Mouse (Mus musculus): ENCODE measurements around the gene Sh2d2a.
"Not testable (repeated sequence)": the region's sequence is repeated elsewhere in the genome, so short reads cannot be mapped to it uniquely, and the experiment has no call there.

The Sh2d2a gene

DNA sequence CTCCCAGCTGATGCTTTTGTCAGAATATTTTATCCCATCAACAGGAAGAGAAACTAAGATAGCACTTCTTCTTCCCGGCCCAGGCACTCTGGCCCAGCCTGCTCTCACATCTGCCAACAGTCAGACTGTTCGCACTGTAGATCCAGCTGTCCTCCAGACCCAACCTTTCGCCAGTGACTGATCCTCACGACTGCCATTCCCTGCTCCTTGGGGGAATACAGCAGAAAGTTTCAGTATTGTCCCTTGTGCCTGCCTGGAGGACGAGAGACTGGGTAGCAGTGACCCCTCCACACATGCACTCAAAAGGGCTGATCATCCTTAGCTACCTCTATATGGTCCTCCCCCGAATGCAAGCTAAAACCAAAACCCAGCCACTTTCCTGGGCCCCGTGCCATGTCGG, 9.4 kb downstream of the Sh2d2a start:
- DNase-seq (ENCODE audit: low spot score), result no peak

DNA sequence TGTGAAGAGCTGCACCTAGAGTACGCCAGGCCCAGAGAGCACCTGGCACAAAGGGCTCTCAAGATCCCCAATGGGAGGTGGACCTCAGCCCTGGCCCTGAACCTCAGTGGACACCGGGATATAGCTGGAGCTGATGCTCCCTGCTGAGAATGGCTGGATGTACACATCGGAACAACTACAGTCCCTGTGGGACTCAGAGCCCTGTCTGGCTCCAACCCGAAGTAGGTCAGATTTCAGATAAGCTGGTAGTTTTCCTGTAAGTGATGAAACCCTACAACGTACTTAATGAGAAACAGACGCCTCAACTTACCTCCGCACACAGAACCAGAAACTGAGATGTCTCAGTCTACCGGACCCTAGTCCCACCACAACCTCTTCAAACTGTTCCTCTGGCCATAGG, 11.1 kb downstream of the Sh2d2a start:
- DNase-seq (ENCODE audit: low spot score), result no peak

- DNase-seq (ENCODE audit: low spot score), result peak; percentile 85
These were observed 13.3 kb downstream of the Sh2d2a start for GRCm38 (mm10) chr3:87859813-87860212.

GRCm38 (mm10) chr3:87864111-87864510, 17.6 kb downstream of the Sh2d2a start:
- not testable (repeated sequence) for DNase-seq (ENCODE audit: low spot score)

GRCm38 (mm10) chr3:87877730-87878129, 31.2 kb downstream of the Sh2d2a start:
- DNase-seq (ENCODE audit: low spot score), result no peak

DNA sequence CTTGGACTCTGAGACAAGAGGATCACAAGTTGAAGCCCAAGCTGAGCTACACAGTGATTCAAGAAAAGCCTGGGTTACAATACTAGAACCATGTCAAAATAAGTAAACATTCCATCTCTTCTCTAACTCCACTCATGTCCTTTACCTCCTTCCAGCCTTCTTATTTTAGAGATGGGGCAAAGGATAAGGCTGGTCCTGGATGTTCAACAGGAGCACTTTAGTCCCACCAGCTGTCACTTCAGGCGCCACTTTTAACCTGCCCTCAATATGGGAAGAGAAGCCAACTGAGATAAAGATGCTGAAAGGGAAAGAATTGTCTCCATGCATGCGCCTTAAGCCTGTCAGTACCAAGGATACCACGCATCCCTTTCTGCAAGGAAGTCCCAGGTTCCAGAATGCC, 37.7 kb downstream of the Sh2d2a start:
- DNase-seq (ENCODE audit: low spot score), result no peak

- DNase-seq (ENCODE audit: low spot score), result peak; percentile 41
These were observed 38.2 kb downstream of the Sh2d2a start for GRCm38 (mm10) chr3:87884708-87885251.

DNA sequence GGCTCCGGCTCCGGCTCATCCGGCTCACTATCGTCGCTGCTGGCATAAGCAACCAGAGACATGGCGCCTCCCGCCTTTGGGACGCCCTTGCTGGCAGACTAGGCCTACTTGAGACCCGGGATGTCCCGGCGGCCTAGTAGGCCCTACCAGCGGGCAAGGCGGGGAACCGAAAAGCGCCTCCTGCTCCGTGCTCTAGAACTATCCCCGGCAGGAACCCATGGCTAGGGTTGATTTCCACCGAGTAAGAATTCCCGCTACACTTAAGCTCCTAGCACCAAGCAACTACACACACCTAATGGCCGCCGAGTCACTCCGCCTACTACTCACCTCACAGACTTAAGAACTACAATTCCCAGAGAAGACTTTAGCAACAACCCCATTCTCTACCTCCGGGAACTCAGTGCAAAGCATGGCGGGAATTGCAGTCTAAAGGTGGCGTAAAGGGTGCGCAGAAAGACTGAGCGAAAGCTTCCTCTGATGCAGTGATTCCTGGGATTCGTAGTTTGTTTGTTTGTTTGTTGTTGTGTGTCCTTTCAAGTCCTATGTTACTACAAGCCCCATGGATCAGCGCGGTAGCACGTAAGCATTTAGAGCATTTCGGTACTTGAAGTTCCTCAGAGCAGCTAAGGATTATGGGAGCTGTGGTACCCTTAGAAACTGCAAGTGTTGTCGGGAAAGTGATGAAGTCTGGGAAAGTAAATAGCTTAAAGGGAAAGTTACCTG, 38.9 kb downstream of the Sh2d2a start, which contains the start of gene Prcc:
Gene Prcc (minus strand): TSS at position 328 of the 723 bp plus-strand sequence.
- DNase-seq (ENCODE audit: low spot score), result peak; percentile 97

DNA sequence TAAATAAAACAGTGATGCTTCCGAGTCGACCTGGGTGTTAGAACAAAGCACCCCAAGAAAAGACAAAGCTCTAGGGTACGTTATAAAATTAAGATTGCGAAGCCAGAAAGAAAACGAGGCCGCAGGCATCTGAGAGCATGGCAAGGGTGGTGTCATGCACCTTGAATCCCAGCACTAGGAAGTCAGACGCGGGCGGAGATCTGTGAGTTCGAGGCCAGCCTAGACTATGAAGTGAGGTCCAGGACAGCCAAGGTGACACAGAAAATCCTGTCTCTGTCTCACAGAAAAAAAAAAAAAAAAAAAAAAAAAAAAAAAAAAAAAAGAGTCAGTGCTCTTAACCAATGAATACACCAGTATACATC, 39.4 kb downstream of the Sh2d2a start:
- DNase-seq (ENCODE audit: low spot score), result no peak

GRCm38 (mm10) chr3:87886416-87886815, 39.9 kb downstream of the Sh2d2a start:
- DNase-seq (ENCODE audit: low spot score), result no peak

DNA sequence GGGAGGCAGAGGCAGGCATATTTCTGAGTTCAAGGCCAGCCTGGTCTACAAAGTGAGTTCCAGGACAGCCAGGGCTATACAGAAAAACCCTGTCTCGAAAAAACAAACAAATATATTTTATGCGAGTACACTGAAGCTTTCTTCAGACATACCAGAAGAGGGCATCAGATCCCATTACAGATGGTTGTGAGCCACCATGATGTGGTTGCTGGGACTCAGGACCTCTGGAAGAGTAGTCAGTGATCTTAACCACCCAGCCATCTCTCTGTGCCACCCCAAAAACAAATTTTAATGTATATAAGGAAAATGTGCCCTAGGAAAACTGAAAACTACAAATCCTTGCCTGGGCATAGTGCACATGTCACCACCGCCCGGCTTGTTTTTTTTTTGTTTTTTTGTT, 40.8 kb downstream of the Sh2d2a start:
- not testable (repeated sequence) for DNase-seq (ENCODE audit: low spot score)

GRCm38 (mm10) chr3:87891481-87891880, 44.9 kb downstream of the Sh2d2a start:
- no peak for DNase-seq (ENCODE audit: low spot score)

- DNase-seq (ENCODE audit: low spot score), result no peak
These were observed 46.9 kb downstream of the Sh2d2a start for GRCm38 (mm10) chr3:87893367-87893905.

DNA sequence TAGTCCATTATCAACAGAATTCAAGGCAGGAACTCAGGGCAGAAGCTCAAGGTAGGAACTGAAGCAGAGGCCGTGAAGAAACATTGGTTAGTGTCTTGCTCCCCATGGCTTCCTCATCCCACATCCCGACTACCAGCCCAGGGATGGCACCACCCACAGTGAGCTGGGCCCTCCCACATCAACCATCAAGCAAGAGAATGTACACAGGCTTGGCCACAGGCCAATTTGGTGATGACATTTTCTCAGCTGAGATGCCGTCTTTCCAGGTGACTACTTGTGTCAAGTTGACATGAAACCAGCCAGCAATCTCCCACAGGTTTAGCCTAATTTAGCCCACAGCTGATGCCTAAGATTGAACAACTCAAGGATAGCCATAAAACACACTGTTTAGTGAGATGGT, 52.7 kb downstream of the Sh2d2a start:
- no peak for DNase-seq (ENCODE audit: low spot score)

DNA sequence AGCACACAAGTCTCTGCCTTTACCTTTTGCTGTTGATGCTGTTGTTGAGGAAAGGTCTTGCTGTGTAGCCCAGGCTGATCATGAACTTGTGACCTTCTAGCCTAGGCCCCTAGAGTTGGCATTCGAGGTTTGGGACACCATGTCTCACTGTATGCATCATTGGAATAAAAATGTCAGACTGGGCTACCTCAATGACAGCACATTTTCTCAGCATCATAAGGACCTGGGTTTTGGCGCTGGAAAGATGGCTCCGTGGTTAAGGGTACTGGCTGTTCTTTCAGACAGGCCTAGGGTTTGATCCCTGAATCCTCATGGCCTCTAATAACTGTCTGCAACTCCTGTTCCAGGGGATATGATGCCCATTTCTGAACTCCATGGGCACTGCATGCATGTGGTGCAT, 53.2 kb downstream of the Sh2d2a start:
- DNase-seq (ENCODE audit: low spot score), result no peak

GRCm38 (mm10) chr3:87901036-87901624, 54.6 kb downstream of the Sh2d2a start:
- DNase-seq (ENCODE audit: low spot score), result no peak

- DNase-seq (ENCODE audit: low spot score), result not testable (repeated sequence)
These were observed 55.4 kb downstream of the Sh2d2a start for GRCm38 (mm10) chr3:87901959-87902358.

- DNase-seq (ENCODE audit: low spot score), result no peak
These were observed 57.3 kb downstream of the Sh2d2a start for GRCm38 (mm10) chr3:87903821-87904220.
